Mouse (Mus musculus) embryonic fibroblast, embryonic 13.5 days (primary cell): Measurements from ENCODE around the gene Olfr275. TPM values are rescaled to one million over a fixed set of nuclear protein-coding genes. Genes with fewer than 3 reads are reported as not detected.
"Not testable (repeated sequence)": the region's sequence is repeated elsewhere in the genome, so short reads cannot be mapped to it uniquely, and the experiment has no call there.

Experiments used
- H3K27ac ChIP-seq: 2 replicates; pipeline ENCODE4 v1.5.1; 2012; ENCODE audit warnings: low read length, control low read depth, inconsistent platforms; ENCODE audit not compliant: insufficient read depth
- H3K4me1 ChIP-seq: 2 replicates; pipeline ENCODE4 v1.6.1; 2011; ENCODE audit warnings: low read length; ENCODE audit not compliant: control insufficient read depth, insufficient read depth
- H3K4me3 ChIP-seq: 2 replicates; pipeline ENCODE4 v1.5.1; 2011; ENCODE audit warnings: mild to moderate bottlenecking, control low read depth, low read length; ENCODE audit not compliant: insufficient read depth
- CTCF ChIP-seq: IDR thresholded peaks from 2 replicates; pipeline ENCODE4 v1.5.1; 2011; ENCODE audit warnings: mild to moderate bottlenecking, control low read depth, low read length, moderate library complexity, borderline replicate concordance; ENCODE audit not compliant: insufficient read depth
- POLR2A ChIP-seq: IDR thresholded peaks from 2 replicates; pipeline ENCODE4 v1.6.1; 2011; ENCODE audit warnings: low read depth, mild to moderate bottlenecking, control low read depth, low read length, moderate library complexity
- polyA plus RNA-seq: library from polyadenylated mRNA; stranded (reverse); fragments of >200 nt; gene quantifications from 2 replicates; pipeline ENCODE4 v1.2.4, GENCODE M21; 2011; ENCODE audit warnings: low read depth; ENCODE audit not compliant: missing spikeins, insufficient read length

Olfr275 gene
- not detected in 2 replicates for polyA plus RNA-seq

- Histone ChIP-seq H3K27ac (no peak within 1 kb of the TSS), H3K4me3 (no peak within 1 kb of the TSS), H3K4me1 (no peaks in the 10 kb centered on the region)
- no peak for TF ChIP-seq CTCF
- TF ChIP-seq POLR2A, result no peak
Measured at GRCm38 (mm10) chr4:52814304-52814703, at the start of gene Olfr275. Gene Olfr275, plus strand, starts transcription at chr4:52814604.

DNA sequence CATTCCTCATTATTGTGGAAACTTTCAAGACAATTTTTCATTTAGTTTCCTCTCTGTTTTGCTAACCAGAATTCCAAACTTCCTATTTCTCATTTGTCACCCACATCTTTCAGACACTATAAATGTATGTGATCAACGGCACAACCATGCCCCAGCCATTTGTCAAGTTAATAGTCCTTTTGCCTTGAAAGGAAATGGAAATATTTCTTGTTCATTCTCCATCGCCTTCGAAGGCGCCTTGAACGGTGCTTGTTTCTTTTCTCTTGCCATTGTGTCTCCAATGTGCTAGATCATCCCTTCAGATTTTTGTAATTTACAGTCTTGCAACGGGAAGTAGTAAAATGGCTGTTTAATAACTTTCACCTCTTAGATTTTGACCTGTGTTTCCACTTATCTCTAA, 48.8 kb upstream of the Olfr275 start:
- TF ChIP-seq CTCF, result no peak
- TF ChIP-seq POLR2A, result no peak
- Histone ChIP-seq H3K4me3 (no peak overlapping the region), H3K4me1 (no peaks in the 10 kb centered on the region), H3K27ac (no peak overlapping the region)

GRCm38 (mm10) chr4:52772186-52772585, 42.2 kb upstream of the Olfr275 start:
- no peak overlapping the region for H3K4me3 ChIP-seq
- H3K27ac ChIP-seq, result no peak overlapping the region
- no peaks in the 10 kb centered on the region for H3K4me1 ChIP-seq
- TF ChIP-seq POLR2A (no peak), CTCF (no peak)

GRCm38 (mm10) chr4:52800013-52800412, 14.4 kb upstream of the Olfr275 start:
- TF ChIP-seq POLR2A (no peak), CTCF (no peak)
- Histone ChIP-seq H3K27ac (no peak overlapping the region), H3K4me3 (no peak overlapping the region), H3K4me1 (no peaks in the 10 kb centered on the region)

- Histone ChIP-seq H3K4me3 (no peak overlapping the region), H3K27ac (no peak overlapping the region), H3K4me1 (no peaks in the 10 kb centered on the region)
- TF ChIP-seq POLR2A, result no peak
- no peak for TF ChIP-seq CTCF
Measured at GRCm38 (mm10) chr4:52811871-52812270, 2.5 kb upstream of the Olfr275 start.

GRCm38 (mm10) chr4:52821375-52821774, 7.0 kb downstream of the Olfr275 start:
- Histone ChIP-seq H3K27ac (no peak overlapping the region), H3K4me3 (no peak overlapping the region), H3K4me1 (no peaks in the 10 kb centered on the region)
- no peak for TF ChIP-seq POLR2A
- no peak for TF ChIP-seq CTCF

DNA sequence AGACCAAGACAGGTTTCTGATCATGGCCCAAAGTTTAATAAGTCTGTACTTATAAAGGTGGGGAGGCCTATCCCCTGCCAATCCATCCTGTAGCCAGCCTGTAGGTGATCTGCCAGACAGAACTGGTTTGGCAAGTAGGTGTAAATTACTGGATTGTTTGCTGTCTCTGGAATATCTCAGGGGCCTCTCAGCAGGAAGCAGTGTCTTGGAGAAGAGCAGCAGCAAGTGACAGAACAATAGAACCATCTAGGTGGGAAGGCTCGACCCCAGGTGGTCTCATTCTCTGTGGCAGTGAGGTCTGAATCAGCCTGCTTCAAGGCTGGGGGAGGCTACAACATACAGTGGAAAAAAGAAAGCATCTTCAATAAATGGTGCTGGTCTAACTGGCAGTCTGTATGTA, 31.0 kb downstream of the Olfr275 start:
- H3K27ac ChIP-seq, H3K4me1 ChIP-seq, H3K4me3 ChIP-seq: not testable (repeated sequence)

DNA sequence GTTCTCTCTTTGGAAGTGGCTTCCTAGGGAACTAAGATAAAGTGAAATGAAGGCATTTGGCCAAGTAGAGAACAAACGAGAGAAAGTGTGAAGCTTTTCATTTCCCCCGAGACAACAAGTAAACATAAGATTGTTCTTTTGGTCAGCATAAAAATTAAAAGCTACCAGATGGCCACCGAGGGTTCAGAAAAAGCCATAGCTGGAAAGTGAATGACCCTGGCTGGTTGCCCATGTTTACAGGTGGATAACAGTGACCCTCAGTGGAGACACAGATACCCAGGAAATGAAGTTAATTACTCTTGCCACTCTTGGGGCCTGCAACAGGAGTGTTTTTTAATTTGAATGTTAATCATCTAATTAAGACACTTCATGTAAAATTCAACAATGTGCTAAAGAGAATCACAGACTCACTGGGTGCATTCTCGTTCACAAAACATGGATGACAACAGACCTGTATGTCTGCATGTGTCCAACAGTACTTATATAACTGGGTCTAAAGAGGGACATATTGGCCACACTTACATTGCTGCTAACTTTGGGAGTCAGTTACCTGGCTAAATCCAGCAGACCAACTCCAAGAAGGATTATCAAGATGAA, 34.7 kb downstream of the Olfr275 start:
- no peaks in the 10 kb centered on the region for H3K4me1 ChIP-seq
- TF ChIP-seq POLR2A, result no peak
- TF ChIP-seq CTCF, result no peak
- H3K4me3 ChIP-seq, result no peak overlapping the region
- no peak overlapping the region for H3K27ac ChIP-seq

- Histone ChIP-seq H3K4me3 (no peak overlapping the region), H3K4me1 (no peaks in the 10 kb centered on the region), H3K27ac (no peak overlapping the region)
- TF ChIP-seq CTCF (no peak), POLR2A (no peak)
Measured at GRCm38 (mm10) chr4:52849672-52850071, 35.3 kb downstream of the Olfr275 start.

GRCm38 (mm10) chr4:52859136-52859535, 44.7 kb downstream of the Olfr275 start, which contains the start of gene Olfr273:
Gene Olfr273, minus strand, starts transcription at chr4:52859236.
- TF ChIP-seq POLR2A, result no peak
- no peak for TF ChIP-seq CTCF
- Histone ChIP-seq H3K4me3 (no peak within 1 kb of the TSS), H3K27ac (no peak within 1 kb of the TSS), H3K4me1 (no peaks in the 10 kb centered on the region)

GRCm38 (mm10) chr4:52864156-52864555, 49.8 kb downstream of the Olfr275 start:
- Histone ChIP-seq H3K4me1 (no peaks in the 10 kb centered on the region), H3K4me3 (no peak overlapping the region), H3K27ac (no peak overlapping the region)
- no peak for TF ChIP-seq CTCF
- TF ChIP-seq POLR2A, result no peak

Other genes with a start within 250 kb of the Olfr275 start
- gene Toporsl, start 218.3 kb upstream of the Olfr275 start, polyA plus RNA-seq, result not detected in 2 replicates
- gene Olfr273, start 44.6 kb downstream of the Olfr275 start, polyA plus RNA-seq, result not detected in 2 replicates
- not detected in 2 replicates for gene Olfr272, start 104.6 kb downstream of the Olfr275 start, polyA plus RNA-seq
- gene Olfr270, start 149.9 kb downstream of the Olfr275 start, polyA plus RNA-seq, result not detected in 2 replicates
- not detected in 2 replicates for gene Nipsnap3a, start 174.7 kb downstream of the Olfr275 start, polyA plus RNA-seq
- gene Nipsnap3b, start 197.3 kb downstream of the Olfr275 start, polyA plus RNA-seq, result 40.9 and 48.2 TPM in 2 replicates